Mouse (Mus musculus) kidney, embryonic 16.5 days (tissue): ENCODE results near the gene Psmd11. TPM values are rescaled to one million over a fixed set of nuclear protein-coding genes. Genes with fewer than 3 reads are reported as not detected.
"Not testable (repeated sequence)": the region's sequence is repeated elsewhere in the genome, so short reads cannot be mapped to it uniquely, and the experiment has no call there.

Source experiments
- ATAC-seq: fragments of 200-750 bp; cut with Nextera tagmentation; 2 replicates; pipeline ENCODE4 v1.8.0; 2017; ENCODE audit warnings: moderate TSS enrichment; ENCODE audit not compliant: low FRiP score, low TSS enrichment
- H3K27ac ChIP-seq: fragments of 300-500 bp; sonication (generic); 2 replicates; pipeline ENCODE4 v1.5.1; 2014; ENCODE audit warnings: low read length
- H3K27me3 ChIP-seq: fragments of 300-500 bp; sonication (generic); 2 replicates; pipeline ENCODE4 v1.6.1; 2014; ENCODE audit warnings: low read length, control low read depth, mixed read lengths; ENCODE audit not compliant: insufficient read depth
- H3K36me3 ChIP-seq: fragments of 300-500 bp; sonication (generic); 2 replicates; pipeline ENCODE4 v1.6.1; 2014; ENCODE audit warnings: low read length, control low read depth, mixed read lengths; ENCODE audit not compliant: insufficient read depth
- H3K4me1 ChIP-seq: fragments of 300-500 bp; sonication (generic); 2 replicates; pipeline ENCODE4 v1.6.1; 2014; ENCODE audit warnings: low read length, control low read depth, mixed read lengths; ENCODE audit not compliant: insufficient read depth
- H3K4me2 ChIP-seq: fragments of 300-500 bp; sonication (generic); replicated peaks from 2 replicates; pipeline ENCODE4 v1.6.1; 2014; ENCODE audit warnings: low read depth, low read length
- H3K4me3 ChIP-seq: fragments of 300-500 bp; sonication (generic); 2 replicates; pipeline ENCODE4 v1.5.1; 2014; ENCODE audit warnings: mild to moderate bottlenecking, low read length
- H3K9ac ChIP-seq: fragments of 300-500 bp; sonication (generic); replicated peaks from 2 replicates; pipeline ENCODE4 v1.6.1; 2014; ENCODE audit warnings: low read length
- H3K9me3 ChIP-seq: fragments of 300-500 bp; sonication (generic); 2 replicates; pipeline ENCODE4 v1.6.1; 2016; ENCODE audit warnings: low read length, control low read depth
- WGBS: fragments of 180-500 bp; shearing (Covaris S2); extraction: QIAGEN DNeasy Blood & Tissue Kit; methylation state at CpG from one replicate; pipeline ENCODE4 v1.1.7; 2014; 5-methylcytosine and 5-hydroxymethylcytosine counted together
- polyA plus RNA-seq: library from polyadenylated mRNA; unstranded; fragments of >200 nt; fragmentation: Nextera tagmentation; extraction: Ambion mirVana; gene quantifications from 2 replicates; pipeline ENCODE4 v1.2.1, GENCODE M21; 2015

Gene Psmd11
- polyA plus RNA-seq: 321 and 327 TPM in 2 replicates

- Histone ChIP-seq H3K27me3 (no peaks in the 10 kb centered on the region), H3K4me3 (peak within 1 kb of the TSS; percentile 98), H3K9me3 (no peaks in the 10 kb centered on the region), H3K27ac (peak within 1 kb of the TSS; percentile 82), H3K36me3 (peaks cover 8% of the 10 kb centered on the region; the same call in 1 of the 2 replicates), H3K4me1 (peaks cover 9% of the 10 kb centered on the region), H3K4me2 (peak within 1 kb of the TSS; percentile 65), H3K9ac (peak within 1 kb of the TSS; percentile 96)
- WGBS: under 1% methylated on average over 45 of the region's 58 CpGs
- peak; percentile 99 for ATAC-seq
These were observed at the start of gene Psmd11 for GRCm38 (mm10) chr11:80428381-80429008. Gene Psmd11 (plus strand): TSS chr11:80428615.

- not testable (repeated sequence) for H3K9ac ChIP-seq, ATAC-seq, H3K36me3 ChIP-seq, H3K4me3 ChIP-seq, H3K27ac ChIP-seq, H3K9me3 ChIP-seq, H3K27me3 ChIP-seq, H3K4me2 ChIP-seq
- WGBS: 94% methylated on average over 7 of the region's 7 CpGs
- H3K4me1 ChIP-seq: peaks cover 12% of the 10 kb centered on the region
These were observed 49.2 kb upstream of the Psmd11 start for GRCm38 (mm10) chr11:80379184-80379583.

GRCm38 (mm10) chr11:80382626-80383018 is 45.8 kb upstream of the Psmd11 start:
- peaks cover 7% of the 10 kb centered on the region for H3K36me3 ChIP-seq
- no peaks in the 10 kb centered on the region for H3K9me3 ChIP-seq
- peak overlapping the region; percentile 82 for H3K4me2 ChIP-seq
- H3K4me1 ChIP-seq: peaks cover 22% of the 10 kb centered on the region
- ATAC-seq: no peak
- peak overlapping the region; percentile 91 for H3K27ac ChIP-seq
- 4% methylated on average over 12 of the region's 12 CpGs for WGBS
- peak overlapping the region; percentile 98 for H3K9ac ChIP-seq
- no peaks in the 10 kb centered on the region for H3K27me3 ChIP-seq
- peak overlapping the region; percentile 94 for H3K4me3 ChIP-seq

GRCm38 (mm10) chr11:80383019-80383625 is 45.3 kb upstream of the Psmd11 start, which contains the start of gene Zfp207:
Gene Zfp207 (plus strand): TSS chr11:80383279.
- peak within 1 kb of the TSS; percentile 94 for H3K4me3 ChIP-seq
- peak within 1 kb of the TSS; percentile 98 for H3K9ac ChIP-seq
- H3K4me1 ChIP-seq: peaks cover 22% of the 10 kb centered on the region
- H3K9me3 ChIP-seq: no peaks in the 10 kb centered on the region
- peak; percentile 93 for ATAC-seq
- H3K27me3 ChIP-seq: no peaks in the 10 kb centered on the region
- H3K36me3 ChIP-seq: peaks cover 11% of the 10 kb centered on the region
- H3K4me2 ChIP-seq: peak within 1 kb of the TSS; percentile 82
- WGBS: under 1% methylated on average over 33 of the region's 33 CpGs
- peak within 1 kb of the TSS; percentile 91 for H3K27ac ChIP-seq

GRCm38 (mm10) chr11:80383626-80384046 is 44.8 kb upstream of the Psmd11 start:
- Histone ChIP-seq H3K9me3 (no peaks in the 10 kb centered on the region), H3K27ac (peak overlapping the region; percentile 91), H3K9ac (peak overlapping the region; percentile 98), H3K27me3 (no peaks in the 10 kb centered on the region), H3K4me2 (no peak overlapping the region), H3K4me3 (peak overlapping the region; percentile 94), H3K4me1 (peaks cover 22% of the 10 kb centered on the region), H3K36me3 (peaks cover 16% of the 10 kb centered on the region)
- 0 out of 2 replicates have a peak, but pooled peaks have one; percentile 16 for ATAC-seq
- WGBS: under 1% methylated on average over 20 of the region's 20 CpGs

- peak overlapping the region; percentile 94 for H3K4me3 ChIP-seq
- H3K27ac ChIP-seq: no peak overlapping the region
- no peak for ATAC-seq
- no peaks in the 10 kb centered on the region for H3K9me3 ChIP-seq
- H3K4me2 ChIP-seq: peak overlapping the region; percentile 70
- H3K9ac ChIP-seq: peak overlapping the region; percentile 57
- H3K4me1 ChIP-seq: peaks cover 22% of the 10 kb centered on the region
- no peaks in the 10 kb centered on the region for H3K27me3 ChIP-seq
- peaks cover 22% of the 10 kb centered on the region for H3K36me3 ChIP-seq
These were observed 44.0 kb upstream of the Psmd11 start for GRCm38 (mm10) chr11:80384461-80384860.

GRCm38 (mm10) chr11:80385055-80385454 is 43.4 kb upstream of the Psmd11 start:
- ATAC-seq: no peak
- peak overlapping the region; percentile 57 for H3K9ac ChIP-seq

GRCm38 (mm10) chr11:80386790-80387189 is 41.6 kb upstream of the Psmd11 start:
- Histone ChIP-seq H3K4me1 (peaks cover 22% of the 10 kb centered on the region), H3K27me3 (no peaks in the 10 kb centered on the region), H3K9ac (no peak overlapping the region), H3K36me3 (peaks cover 35% of the 10 kb centered on the region), H3K4me3 (no peak overlapping the region), H3K4me2 (no peak overlapping the region), H3K27ac (no peak overlapping the region), H3K9me3 (no peaks in the 10 kb centered on the region)
- ATAC-seq: no peak
- 76% methylated on average over 2 of the region's 2 CpGs for WGBS

More at GRCm38 (mm10) chr11:80385055-80385454, 43.4 kb upstream of the Psmd11 start:
- H3K36me3 ChIP-seq: peaks cover 25% of the 10 kb centered on the region
- H3K9me3 ChIP-seq: no peaks in the 10 kb centered on the region
- H3K27me3 ChIP-seq: no peaks in the 10 kb centered on the region
- H3K4me3 ChIP-seq: peak overlapping the region; percentile 94
- H3K4me1 ChIP-seq: peaks cover 22% of the 10 kb centered on the region
- 35% methylated on average over 4 of the region's 4 CpGs for WGBS
- H3K27ac ChIP-seq: no peak overlapping the region
- peak overlapping the region; percentile 70 for H3K4me2 ChIP-seq

GRCm38 (mm10) chr11:80389885-80390284 is 38.5 kb upstream of the Psmd11 start:
- H3K36me3 ChIP-seq: peaks cover 48% of the 10 kb centered on the region
- no peak for ATAC-seq
- 88% methylated on average over 1 of the region's 1 CpGs for WGBS

More at GRCm38 (mm10) chr11:80389885-80390284, 38.5 kb upstream of the Psmd11 start:
- H3K27ac ChIP-seq: no peak overlapping the region
- H3K9ac ChIP-seq: no peak overlapping the region
- peaks cover 17% of the 10 kb centered on the region for H3K4me1 ChIP-seq
- no peak overlapping the region for H3K4me2 ChIP-seq
- H3K27me3 ChIP-seq: no peaks in the 10 kb centered on the region
- no peaks in the 10 kb centered on the region for H3K9me3 ChIP-seq
- H3K4me3 ChIP-seq: no peak overlapping the region
